Mouse (Mus musculus): Measurements from ENCODE around the gene Nfic. TPM values are rescaled to one million over a fixed set of nuclear protein-coding genes. Genes with fewer than 3 reads are reported as not detected.

Gene Nfic
- polyA plus RNA-seq, 2 experiments, result 38.1 to 98.9 TPM

- Histone ChIP-seq H3K4me2 (replicated peaks; ENCODE audit: low read depth, low read length, severe bottlenecking) (no peak overlapping the region), H3K4me3 (replicated peaks; ENCODE audit: low read length) (no peak overlapping the region), H3K27ac (replicated peaks; ENCODE audit: low read depth, low read length) (no peak overlapping the region), H3K9me3 (ENCODE audit: control insufficient read depth, low read length) (no peaks in the 10 kb centered on the region), H3K9ac (ENCODE audit: low read depth, low read length, severe bottlenecking) (no peak overlapping the region), H3K4me1 (ENCODE audit: control insufficient read depth, insufficient read depth, low read length) (peaks cover 42% of the 10 kb centered on the region), H3K36me3 (ENCODE audit: control insufficient read depth, insufficient read depth, low read length) (peaks cover 41% of the 10 kb centered on the region), H3K27me3 (ENCODE audit: control insufficient read depth, insufficient read depth, low read length) (no peaks in the 10 kb centered on the region)
- no peak for TF ChIP-seq POLR2A (IDR thresholded peaks at IDR 0.05; ENCODE audit: borderline replicate concordance, extremely low read depth, insufficient read depth, insufficient read length)
- ATAC-seq (ENCODE audit: low FRiP score, low read depth) (no peak), DNase-seq (ENCODE audit: low spot score) (no peak)
- 86% methylated on average over 40 of the region's 40 CpGs for WGBS
Observed at GRCm38 (mm10) chr10:81420191-81420767, 35.2 kb downstream of the Nfic start.

DNA sequence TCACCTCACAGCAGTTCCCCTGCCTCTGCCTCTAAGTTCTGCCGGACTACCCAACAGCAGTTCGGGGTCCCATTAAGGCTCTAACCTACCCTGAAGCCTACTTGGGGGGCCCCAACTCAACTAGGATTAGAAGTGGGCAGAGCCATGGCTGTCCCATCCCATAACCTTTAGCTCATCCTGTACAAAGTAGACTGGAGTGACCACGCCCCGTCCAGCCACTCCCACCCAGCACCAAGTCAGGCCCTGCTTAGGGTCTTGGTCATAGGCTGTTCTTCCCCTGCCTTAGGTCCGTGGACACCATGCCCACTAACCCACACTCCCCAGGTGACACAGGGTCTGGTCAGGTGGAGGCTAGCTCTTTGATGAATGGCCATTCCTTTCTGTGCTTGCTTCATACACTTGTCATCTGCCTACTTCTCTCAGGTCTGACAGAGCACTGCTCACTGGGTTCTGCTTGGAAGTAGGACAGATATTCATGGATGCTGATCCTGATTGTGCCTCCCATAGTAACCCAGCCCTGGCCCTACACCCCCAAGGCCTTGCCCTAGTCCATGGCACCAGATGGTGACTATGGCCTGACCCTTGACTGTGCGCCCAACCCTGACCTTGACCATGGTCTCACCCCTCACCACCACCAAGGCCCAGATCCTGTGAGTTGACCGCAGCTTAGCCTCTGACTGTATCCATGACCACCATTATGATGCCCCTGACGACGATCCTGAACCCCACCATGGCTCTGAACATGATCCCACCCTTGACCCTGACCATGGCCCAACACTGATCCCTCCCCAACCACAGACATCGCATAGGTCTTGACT, 36.1 kb downstream of the Nfic start:
- H3K4me3 ChIP-seq (replicated peaks; ENCODE audit: low read length), result no peak overlapping the region
- H3K9ac ChIP-seq (ENCODE audit: low read depth, low read length, severe bottlenecking), result no peak overlapping the region
- H3K27ac ChIP-seq (replicated peaks; ENCODE audit: low read depth, low read length), result no peak overlapping the region
- H3K27me3 ChIP-seq (ENCODE audit: control insufficient read depth, insufficient read depth, low read length), result no peaks in the 10 kb centered on the region
- H3K9me3 ChIP-seq (ENCODE audit: control insufficient read depth, low read length), result no peaks in the 10 kb centered on the region
- no peak overlapping the region for H3K4me2 ChIP-seq (replicated peaks; ENCODE audit: low read depth, low read length, severe bottlenecking)
- peaks cover 41% of the 10 kb centered on the region for H3K4me1 ChIP-seq (ENCODE audit: control insufficient read depth, insufficient read depth, low read length)
- 89% methylated on average over 10 of the region's 10 CpGs for WGBS
- peaks cover 48% of the 10 kb centered on the region for H3K36me3 ChIP-seq (ENCODE audit: control insufficient read depth, insufficient read depth, low read length)
- DNase-seq (ENCODE audit: low spot score), result no peak
- no peak for TF ChIP-seq POLR2A (IDR thresholded peaks at IDR 0.05; ENCODE audit: borderline replicate concordance, extremely low read depth, insufficient read depth, insufficient read length)
- ATAC-seq (ENCODE audit: low FRiP score, low read depth), result no peak

DNA sequence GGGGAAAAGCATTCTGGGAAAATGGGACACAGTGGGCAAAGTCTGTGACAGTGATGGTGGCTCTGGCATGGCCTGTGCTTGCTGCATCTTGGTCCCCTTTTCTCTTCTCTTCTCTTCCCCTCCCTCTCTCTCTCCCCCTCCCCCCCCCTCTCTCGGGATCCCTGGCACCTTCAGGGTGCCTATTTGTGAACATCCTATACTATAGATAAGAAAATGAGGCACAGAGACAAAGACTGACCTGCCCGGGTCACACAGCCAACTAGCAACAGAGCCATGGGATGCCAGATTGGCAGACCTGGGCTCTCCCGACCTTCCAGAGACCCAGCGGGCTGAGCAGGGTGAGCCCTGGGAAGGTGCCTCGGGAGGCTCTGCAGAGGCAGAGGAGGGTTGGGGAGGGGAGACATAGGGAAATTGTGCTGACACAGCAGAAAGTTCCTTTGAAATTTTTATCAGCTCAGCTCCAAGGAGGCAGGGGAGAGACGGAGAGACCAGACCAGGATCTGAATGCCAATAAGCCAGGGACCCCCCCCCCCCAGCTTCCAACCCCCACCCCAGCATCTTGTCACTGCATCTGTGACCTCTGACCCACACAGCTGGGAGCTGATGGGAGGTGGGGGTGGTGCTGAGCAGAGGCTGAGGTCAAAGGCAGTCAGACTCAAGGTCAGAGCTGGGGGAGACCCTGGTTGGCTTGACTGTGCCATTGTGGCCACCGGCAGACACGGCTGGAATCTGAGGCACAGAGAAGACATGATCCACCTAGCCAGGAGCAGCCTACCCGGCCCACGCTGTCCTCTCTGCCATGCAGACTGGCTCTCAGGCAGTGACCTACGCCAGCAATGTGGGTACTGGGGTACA, 37.0 kb downstream of the Nfic start:
- Histone ChIP-seq H3K4me2 (replicated peaks; ENCODE audit: low read depth, low read length, severe bottlenecking) (no peak overlapping the region), H3K36me3 (ENCODE audit: control insufficient read depth, insufficient read depth, low read length) (peaks cover 50% of the 10 kb centered on the region), H3K9me3 (ENCODE audit: control insufficient read depth, low read length) (no peaks in the 10 kb centered on the region), H3K27me3 (ENCODE audit: control insufficient read depth, insufficient read depth, low read length) (no peaks in the 10 kb centered on the region), H3K9ac (ENCODE audit: low read depth, low read length, severe bottlenecking) (no peak overlapping the region), H3K4me3 (replicated peaks; ENCODE audit: low read length) (no peak overlapping the region), H3K27ac (replicated peaks; ENCODE audit: low read depth, low read length) (no peak overlapping the region), H3K4me1 (ENCODE audit: control insufficient read depth, insufficient read depth, low read length) (peaks cover 45% of the 10 kb centered on the region)
- no peak for TF ChIP-seq POLR2A (IDR thresholded peaks at IDR 0.05; ENCODE audit: borderline replicate concordance, extremely low read depth, insufficient read depth, insufficient read length)
- ATAC-seq (ENCODE audit: low FRiP score, low read depth), result no peak
- 41% methylated on average over 8 of the region's 11 CpGs for WGBS
- no peak for DNase-seq (ENCODE audit: low spot score)

DNA sequence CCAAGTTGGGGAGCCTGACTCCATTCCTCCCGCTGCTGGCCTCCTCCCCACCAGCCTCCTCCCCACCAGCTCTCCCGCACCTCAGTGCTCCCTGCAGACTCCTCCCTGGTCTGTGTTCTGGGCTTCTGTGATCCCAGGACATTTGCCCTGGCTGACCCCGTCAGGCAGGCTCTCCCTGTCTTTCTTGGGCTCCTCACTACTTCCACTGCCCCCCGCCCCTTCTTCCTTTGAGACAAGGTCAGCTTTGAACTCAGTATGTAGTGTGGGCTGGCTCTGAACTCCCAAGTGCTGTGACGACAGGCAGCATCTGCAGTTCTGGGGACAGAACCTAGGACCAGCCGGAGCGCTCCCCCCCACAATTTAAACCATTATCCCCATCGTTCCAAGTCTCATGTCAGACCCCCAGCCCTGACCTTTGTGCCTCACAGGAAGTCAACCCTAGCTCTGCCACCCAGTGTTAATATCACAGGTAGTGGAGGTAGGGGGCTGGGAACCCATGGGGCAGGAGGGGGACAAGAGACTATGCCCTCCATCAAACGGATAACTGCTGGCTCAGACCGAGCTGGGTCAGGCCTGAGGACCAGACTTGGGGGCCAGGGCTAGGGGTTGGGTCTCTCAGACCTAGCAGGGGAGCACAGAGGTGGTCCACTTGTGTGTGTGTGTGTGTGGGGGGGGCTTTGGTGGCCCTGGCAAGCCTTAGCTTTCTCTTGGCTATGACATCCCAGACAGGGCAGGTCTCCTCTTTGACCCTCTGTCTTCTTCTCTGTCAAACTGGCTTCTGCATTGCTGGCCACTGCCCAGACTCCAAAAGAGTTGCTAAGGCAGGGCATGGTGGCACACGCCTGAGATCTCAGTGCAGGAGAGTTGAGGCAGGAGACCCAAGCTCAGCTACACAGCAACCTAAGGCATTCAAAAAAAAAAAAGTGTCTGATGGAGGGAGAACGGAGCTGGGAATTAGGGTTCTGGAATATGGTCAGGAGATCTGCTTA, 37.9 kb downstream of the Nfic start:
- Histone ChIP-seq H3K27ac (replicated peaks; ENCODE audit: low read depth, low read length) (peak overlapping the region; percentile 83), H3K36me3 (ENCODE audit: control insufficient read depth, insufficient read depth, low read length) (peaks cover 58% of the 10 kb centered on the region), H3K9me3 (ENCODE audit: control insufficient read depth, low read length) (no peaks in the 10 kb centered on the region), H3K9ac (ENCODE audit: low read depth, low read length, severe bottlenecking) (peak overlapping the region; percentile 38; the same call in 1 of the 2 replicates), H3K4me1 (ENCODE audit: control insufficient read depth, insufficient read depth, low read length) (peaks cover 53% of the 10 kb centered on the region), H3K4me3 (replicated peaks; ENCODE audit: low read length) (peak overlapping the region; percentile 20), H3K27me3 (ENCODE audit: control insufficient read depth, insufficient read depth, low read length) (no peaks in the 10 kb centered on the region), H3K4me2 (replicated peaks; ENCODE audit: low read depth, low read length, severe bottlenecking) (peak overlapping the region; percentile 48)
- DNase-seq (ENCODE audit: low spot score) (no peak), ATAC-seq (ENCODE audit: low FRiP score, low read depth) (no peak)
- TF ChIP-seq POLR2A (IDR thresholded peaks at IDR 0.05; ENCODE audit: borderline replicate concordance, extremely low read depth, insufficient read depth, insufficient read length), result no peak
- 50% methylated on average over 10 of the region's 12 CpGs for WGBS
